Mouse (Mus musculus) kidney, postnatal 25 days (tissue): ENCODE data around the gene Tcta.
"Not testable (repeated sequence)": the region's sequence is repeated elsewhere in the genome, so short reads cannot be mapped to it uniquely, and the experiment has no call there.

ENCODE experiments used
- DNase-seq, 2 experiments: peaks; one replicate each; pipeline ENCODE4 v3.0.0; 2021; ENCODE audit warnings: mixed read lengths in 2 of 2

The Tcta gene

DNA sequence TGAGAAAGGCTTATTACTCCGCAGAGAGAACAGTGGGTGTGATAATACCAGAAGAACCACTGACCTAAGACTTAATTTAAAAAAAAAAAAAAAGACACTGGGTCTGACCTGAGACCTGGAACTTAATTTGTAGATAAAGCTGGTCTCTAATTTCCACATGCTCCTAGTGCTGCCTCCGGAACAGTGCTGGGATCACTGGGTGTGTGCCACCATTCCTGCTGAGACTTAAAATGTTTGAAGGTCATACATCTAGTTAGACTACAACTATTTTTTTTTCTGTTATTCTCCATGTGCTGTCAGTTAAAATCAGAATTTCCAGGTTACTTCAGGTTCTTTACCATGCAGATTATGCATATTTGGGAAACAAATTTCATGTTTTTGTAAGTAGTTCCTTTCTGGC is 2.2 kb upstream of the Tcta start:
- DNase-seq: no peak

DNA sequence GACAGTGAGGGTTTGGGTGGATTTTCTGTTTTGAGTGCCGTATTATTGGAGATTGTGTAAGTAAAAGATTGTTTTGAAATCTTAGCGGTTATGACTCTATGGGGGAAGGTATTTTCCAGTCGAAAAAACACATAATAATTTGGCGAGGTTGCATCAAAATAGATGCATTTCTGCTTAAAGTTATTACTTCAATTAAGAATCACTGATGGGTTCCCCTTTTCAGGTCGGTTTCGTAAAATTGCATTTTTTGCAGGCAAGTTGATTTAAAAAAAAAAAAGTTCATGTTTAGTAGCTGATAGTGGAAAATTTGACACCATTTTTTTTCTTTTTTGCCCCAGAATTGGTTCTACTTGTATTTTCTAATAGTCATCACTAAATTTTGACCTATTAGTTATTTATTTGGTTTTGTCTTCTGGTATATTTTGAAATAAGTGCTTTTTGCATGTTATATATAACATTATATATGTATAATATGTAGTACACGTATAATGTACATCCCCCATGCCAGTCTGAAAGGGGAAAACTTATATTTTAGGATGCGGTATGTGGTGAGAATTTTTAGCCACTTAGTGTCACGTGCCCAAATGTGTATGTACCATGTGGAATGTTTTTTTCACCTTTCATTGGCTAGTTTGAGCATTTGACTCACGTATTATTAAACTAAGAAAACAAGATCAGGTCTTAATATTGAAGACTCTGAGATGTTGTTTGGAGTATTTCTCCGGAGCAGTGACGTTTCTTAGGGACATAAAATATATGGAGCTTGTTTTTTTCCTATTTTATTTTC is 1.3 kb upstream of the Tcta start:
- no peak for DNase-seq

GRCm38 (mm10) chr9:108306571-108306980 is 616 bp upstream of the Tcta start:
- peak; percentile 85 to 94 for DNase-seq

DNA sequence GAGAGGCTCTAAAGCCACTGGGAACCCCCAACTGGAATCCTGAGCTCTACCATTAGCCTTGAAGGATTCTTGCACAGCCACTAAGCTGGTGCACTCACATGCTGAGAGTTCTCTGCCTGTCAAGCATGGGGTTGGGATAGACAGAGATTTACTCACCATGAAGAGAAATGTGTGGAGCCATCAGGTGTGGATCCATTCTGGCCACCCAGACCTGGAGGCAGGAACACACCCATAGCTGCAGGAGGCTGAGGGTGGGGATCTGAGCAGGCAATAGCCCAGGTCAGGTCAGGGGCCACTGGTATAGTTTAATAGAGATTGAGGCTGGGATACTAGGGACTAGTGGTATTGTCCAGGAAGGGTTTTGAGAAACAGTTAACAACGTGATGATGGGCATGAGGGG is 790 bp downstream of the Tcta start:
- DNase-seq: peak in 1 of 2 experiments; percentile 51

DNA sequence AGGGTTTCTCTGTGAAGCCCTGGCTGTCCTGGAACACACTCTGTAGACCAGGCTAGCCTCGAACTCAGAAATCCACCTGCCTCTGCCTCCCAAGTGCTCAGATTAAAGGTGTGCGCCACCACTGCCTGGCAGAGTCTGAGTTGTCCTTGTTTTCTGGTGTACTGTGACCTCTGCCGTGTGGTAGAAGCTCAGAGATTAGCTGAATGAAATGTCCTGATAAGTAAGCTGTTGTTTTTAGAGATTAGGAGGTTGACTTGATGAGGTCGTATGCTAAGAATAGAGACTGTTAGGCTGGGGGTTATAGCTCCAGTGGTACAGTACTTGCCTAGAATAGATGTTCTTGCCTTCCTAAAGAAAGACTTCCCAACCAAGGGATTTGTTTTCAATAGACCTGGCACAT is 1.2 kb downstream of the Tcta start:
- DNase-seq: no peak

DNA sequence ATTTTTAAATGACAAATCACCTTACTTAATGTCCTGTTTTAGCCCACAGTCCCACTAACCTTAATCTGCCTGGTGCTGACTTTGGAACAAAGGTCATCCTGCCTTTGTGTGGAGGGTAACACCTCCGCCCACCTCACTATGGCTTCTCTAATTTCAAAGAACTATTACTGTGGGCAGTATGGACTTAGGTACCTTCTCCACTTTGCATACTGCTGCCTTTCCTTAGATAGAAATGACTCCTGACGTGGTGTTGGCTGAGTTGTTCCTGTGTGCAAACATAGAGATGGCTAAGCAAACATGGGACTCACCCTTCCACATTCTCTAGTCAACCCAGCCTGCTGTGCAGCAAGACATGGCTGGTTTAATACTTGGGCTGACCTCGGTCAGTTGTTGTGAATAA is 4.1 kb downstream of the Tcta start:
- no peak for DNase-seq

DNA sequence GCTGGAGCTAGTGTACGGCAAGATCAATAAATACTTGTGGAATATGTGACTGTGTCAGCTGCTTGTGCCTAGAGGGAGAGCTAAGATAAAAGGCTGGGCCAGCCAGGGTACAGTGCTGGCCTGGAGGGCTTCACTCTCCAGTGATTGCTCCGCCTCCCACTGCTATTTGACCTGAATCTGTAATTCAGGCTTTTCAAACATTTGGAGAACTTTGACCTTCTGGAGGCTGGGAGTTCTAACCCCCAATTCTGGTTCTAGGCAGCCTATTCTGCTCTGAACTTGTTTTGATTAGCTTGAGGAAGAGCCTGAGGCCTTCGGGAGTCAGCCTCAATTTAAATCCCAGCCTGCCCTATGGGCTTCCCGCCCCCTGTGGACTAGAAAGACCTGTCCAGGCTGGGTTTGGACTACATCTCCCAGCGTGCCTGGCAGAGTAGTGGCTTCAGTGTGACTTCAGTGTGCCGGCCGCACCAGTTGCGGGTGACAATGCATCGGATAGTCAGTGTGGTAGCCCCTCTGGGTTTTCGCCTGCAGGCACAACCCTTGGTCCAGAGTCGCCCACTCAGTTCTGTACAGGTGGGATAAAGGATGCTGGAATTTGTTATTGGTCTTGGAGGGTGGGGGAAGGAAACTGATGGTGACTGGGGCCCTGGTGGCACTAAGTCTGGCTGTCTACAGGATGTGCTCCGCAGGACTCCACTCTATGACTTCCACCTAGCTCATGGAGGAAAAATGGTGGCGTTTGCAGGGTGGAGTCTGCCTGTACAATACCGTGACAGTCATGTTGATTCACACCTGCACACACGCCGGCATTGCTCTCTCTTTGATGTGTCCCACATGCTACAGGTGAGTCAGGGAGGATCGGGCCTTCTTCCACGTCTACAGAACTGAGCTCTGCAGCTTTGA is 9.3 kb downstream of the Tcta start, which contains the start of gene Amt:
Gene Amt (plus strand): TSS at position 401 of the 903 bp plus-strand sequence.
- DNase-seq: peak; percentile 86 to 93

DNA sequence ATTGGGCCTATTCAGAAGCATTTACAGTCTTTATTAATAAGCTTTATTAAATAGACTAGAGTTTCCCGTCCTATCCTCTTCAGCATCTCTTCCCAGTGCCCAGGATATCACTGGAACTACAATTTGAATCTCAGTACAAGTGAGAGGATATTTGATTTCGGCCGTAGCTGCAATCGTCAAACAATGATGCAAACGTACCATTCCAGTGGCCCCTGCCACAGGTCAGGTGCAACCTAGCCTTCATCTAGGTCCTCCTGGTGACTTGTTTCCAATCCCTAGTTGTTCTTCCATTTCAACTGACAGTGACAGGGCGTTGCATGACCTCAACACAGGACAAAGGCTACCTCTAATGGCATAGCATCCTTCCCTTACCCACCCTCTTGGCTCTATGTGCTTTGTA is 15.2 kb downstream of the Tcta start:
- no peak for DNase-seq

DNA sequence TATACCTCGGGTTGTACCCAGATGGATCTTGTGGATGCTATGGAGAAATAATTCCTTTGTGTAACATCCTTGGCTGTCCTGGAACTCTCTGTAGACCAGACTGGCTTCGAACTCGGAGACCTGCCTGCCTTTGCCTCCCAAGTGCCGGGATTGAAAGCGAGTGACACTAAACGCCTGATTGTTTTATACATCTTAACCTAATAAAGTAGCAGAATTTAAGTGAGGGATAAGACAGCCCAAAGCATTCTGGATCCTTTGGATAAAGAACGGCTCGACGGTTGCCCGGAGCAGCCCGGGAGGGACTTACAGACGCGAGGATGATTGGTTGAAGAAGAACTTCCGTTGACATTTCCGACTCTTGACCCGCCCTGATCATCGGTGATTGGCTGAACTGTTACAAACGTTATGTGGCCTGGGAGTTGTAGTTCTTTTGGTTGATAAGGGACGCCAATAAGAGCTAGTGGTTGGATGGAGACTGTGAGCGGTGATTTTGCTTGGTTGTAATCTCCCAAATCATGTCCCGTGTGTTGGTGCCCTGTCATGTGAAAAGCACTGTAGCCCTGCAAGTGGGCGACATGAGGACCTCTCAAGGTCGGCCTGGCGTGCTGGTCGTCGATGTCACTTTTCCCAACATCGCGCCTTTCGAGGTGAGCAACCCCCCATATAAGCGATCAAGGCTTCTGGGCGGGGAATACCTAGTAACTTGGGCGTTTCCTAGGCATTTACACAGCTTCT is 15.8 kb downstream of the Tcta start, which contains the start of gene Nicn1:
Gene Nicn1 (plus strand): TSS at position 414 of the 735 bp plus-strand sequence.
- peak; percentile 94 to 96 for DNase-seq

GRCm38 (mm10) chr9:108289347-108289746 is 16.6 kb downstream of the Tcta start:
- no peak for DNase-seq

- not testable (repeated sequence) for DNase-seq
These were observed 18.3 kb downstream of the Tcta start for GRCm38 (mm10) chr9:108287526-108288238.

- peak; percentile 79 to 93 for DNase-seq
These were observed 21.6 kb downstream of the Tcta start for GRCm38 (mm10) chr9:108284410-108284809.

DNA sequence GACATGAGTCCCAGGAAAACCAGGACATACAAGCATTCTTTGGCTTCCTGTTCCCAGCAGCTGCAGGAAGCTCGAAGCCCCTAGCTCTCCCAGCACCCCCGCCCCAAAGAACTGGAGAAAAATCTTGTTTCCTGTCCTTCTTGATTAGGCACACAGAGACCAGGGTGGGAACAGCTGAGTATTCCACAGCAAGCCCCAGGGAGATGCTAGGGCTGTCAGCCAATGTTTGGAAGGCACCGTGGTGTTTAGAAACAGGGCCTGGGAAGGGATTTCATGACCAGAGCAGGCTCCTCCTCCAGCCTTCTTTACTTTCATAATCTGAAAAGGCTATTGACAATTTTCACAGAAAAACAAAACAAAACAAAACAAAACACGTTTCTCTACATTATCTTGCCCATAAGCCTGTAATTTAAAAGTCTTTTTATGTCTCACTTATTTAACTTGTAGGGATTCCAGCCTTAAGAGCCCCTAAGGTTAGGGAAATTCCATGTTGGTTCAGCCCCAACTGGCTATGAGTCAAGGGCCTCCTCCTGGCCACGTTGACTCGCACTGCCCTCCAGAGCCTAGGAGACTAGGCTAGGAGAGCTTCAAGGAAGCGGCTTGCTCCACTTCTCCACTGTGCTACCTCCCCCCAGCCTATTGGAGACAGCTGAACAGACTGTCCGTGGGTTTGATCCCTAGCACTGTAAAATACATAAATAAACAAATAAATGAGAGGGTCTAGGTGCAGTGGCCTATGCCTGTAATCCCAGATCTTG is 25.7 kb downstream of the Tcta start:
- DNase-seq: peak; percentile 73 to 88

GRCm38 (mm10) chr9:108278697-108279450 is 27.1 kb downstream of the Tcta start:
- DNase-seq: peak; percentile 69 to 76

DNA sequence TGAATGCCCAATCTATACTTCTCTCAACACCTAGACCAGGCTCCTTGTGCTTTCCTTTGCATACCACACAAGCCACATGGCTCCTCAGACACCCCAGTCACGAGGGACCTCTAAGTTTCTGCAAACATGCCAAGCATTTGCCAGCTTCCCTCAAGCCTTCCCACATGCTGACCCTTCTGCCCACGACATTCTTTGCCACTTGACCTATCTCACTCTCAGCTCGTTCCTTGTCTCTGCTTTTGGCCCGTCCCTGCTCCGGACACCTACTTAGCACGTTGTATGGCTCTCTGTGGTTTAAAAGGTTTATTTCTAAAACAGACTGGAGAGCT is 30.7 kb downstream of the Tcta start:
- no peak for DNase-seq

DNA sequence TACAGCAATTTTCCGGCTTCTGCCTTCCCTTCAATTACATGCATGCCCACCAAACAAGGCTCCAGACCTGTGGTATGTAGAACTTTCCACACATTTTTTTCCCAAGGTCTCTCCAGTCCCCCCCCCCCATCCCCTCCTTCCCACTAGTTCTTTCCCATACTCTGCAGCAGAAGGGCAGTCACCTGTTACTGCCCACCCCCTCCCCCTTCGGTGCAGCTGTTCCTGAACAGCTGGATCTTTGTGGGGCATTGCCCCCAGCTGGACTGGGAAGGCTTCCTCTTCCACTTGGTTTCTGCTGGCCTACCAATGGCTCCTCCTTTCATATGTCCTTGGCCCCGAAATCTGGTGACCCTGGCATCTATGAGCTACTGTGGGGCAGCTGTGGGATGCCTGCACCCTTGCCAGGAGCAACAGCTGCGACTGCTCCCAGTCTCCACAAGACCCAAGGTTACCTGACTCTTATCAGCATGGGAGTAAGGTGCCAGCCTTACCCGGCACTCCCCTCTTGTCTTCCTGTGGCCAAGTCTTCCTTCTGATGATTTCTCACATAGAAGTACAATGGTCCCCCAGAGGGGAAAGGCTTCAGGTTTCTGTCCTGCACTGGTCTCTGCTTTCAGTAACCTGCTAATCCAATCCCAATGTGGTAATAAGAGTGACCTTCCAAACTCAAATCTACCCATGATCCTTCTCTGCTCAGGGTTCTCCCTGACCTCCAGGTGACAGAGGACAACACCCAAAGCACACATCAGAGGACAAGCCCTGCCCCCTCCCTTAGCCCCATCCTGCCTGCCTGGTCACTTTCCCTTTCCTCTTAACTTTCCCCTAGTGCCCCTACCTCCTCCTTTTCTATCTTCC is 31.3 kb downstream of the Tcta start:
- DNase-seq: peak in 1 of 2 experiments; percentile 44

- DNase-seq: no peak
These were observed 32.5 kb downstream of the Tcta start for GRCm38 (mm10) chr9:108273485-108273884.

DNA sequence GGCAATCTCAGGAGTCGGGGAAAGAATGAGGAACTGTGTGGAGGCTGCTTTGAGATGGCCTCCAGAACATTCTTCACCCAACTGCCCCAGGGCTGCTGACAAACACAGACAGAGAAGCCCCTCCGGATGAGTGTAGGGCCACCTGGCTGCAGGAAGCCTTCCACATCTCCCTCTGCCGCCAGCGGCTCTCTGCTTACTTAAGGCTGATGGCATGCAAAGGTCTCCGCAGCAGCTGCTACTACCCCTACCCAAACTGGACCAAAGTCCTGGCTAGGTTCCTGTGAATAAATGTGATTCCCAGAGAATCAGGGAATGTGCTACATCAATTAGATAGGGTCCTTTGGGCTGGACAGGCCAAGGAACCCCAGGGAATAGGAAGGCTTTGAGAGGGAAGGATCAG is 33.3 kb downstream of the Tcta start:
- DNase-seq: no peak

- peak; percentile 49 to 63 for DNase-seq
These were observed 34.0 kb downstream of the Tcta start for GRCm38 (mm10) chr9:108271941-108272340.

DNA sequence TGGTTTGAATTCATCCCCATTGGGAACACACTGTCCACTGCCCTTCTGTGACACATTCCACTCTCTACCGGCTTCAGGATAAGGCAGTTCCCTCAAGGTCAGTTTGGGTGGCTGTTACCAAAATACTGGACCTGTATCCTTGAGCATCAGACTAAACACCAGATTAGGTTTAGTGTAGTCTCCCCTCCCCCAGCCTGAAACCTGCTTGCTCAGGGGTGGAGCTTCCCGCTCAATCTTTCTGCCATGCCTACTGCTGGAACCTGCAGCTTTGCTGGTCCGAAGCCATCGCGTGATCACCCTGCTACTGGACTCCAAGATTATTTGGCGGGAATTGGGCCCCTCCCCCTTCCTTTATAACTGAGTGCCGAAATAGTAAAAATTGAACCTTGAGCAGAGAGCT is 37.3 kb downstream of the Tcta start:
- DNase-seq: peak; percentile 22 to 54
